Mouse (Mus musculus) myocyte (in vitro differentiated cells): ENCODE measurements at regions not wholly inside any gene's neighbourhood (a gene's known extent, or its start where the extent isn't known, plus 50 kb on each side); places are given as distances from the start of the nearest gene placed in this dataset.

Experiments
- MAX ChIP-seq: IDR thresholded peaks from one replicate; pipeline ENCODE4 v1.6.1; 2011; ENCODE audit warnings: low read depth, mild to moderate bottlenecking, control low read depth
- MYOG ChIP-seq, 3 experiments: IDR thresholded peaks; one replicate each; pipeline ENCODE4 v1.6.1; 2011; ENCODE audit warnings: control low read depth in 2 of 3, low read depth in 2 of 3, mild to moderate bottlenecking in 2 of 3; ENCODE audit not compliant: insufficient read length in 2 of 3, control insufficient read depth in 1 of 3, insufficient read depth in 1 of 3
- POLR2A ChIP-seq: IDR thresholded peaks from one replicate; pipeline ENCODE4 v1.6.1; 2011; ENCODE audit warnings: low read depth, mild to moderate bottlenecking, control low read depth, moderate library complexity; ENCODE audit not compliant: insufficient read length
- TCF12 ChIP-seq: IDR thresholded peaks from one replicate; pipeline ENCODE4 v1.6.1; 2011; ENCODE audit warnings: mild to moderate bottlenecking, control low read depth; ENCODE audit not compliant: poor library complexity, insufficient read depth, severe bottlenecking
- USF1 ChIP-seq: IDR thresholded peaks from one replicate; pipeline ENCODE4 v1.6.1; 2011; ENCODE audit warnings: low read depth, mild to moderate bottlenecking, control low read depth, moderate library complexity

GRCm38 (mm10) chr3:52859848-52860247 is 157.2 kb downstream of the Cog6 start:
- no peak for TF ChIP-seq MAX
- no peak for TF ChIP-seq POLR2A
- no peak for TF ChIP-seq MYOG (IDR thresholded peaks at IDR 0.05; ENCODE audit: control insufficient read depth in 1 of 3, insufficient read depth in 1 of 3, insufficient read length in 2 of 3, low read depth in 2 of 3)
- no peak for TF ChIP-seq TCF12
- no peak for TF ChIP-seq USF1
